Mouse (Mus musculus) limb, embryonic 13.5 days (tissue): Measurements from ENCODE around the gene Coro7. TPM values are rescaled to one million over a fixed set of nuclear protein-coding genes. Genes with fewer than 3 reads are reported as not detected.

Source experiments
- ATAC-seq: fragments of 200-750 bp; cut with Nextera tagmentation; 2 replicates; pipeline ENCODE4 v1.8.0; 2017; ENCODE audit warnings: low read depth, moderate number of reproducible peaks, moderate TSS enrichment; ENCODE audit not compliant: low FRiP score
- H3K27ac ChIP-seq: fragments of 300-500 bp; sonication (generic); 2 replicates; pipeline ENCODE4 v1.5.1; 2015; ENCODE audit warnings: inconsistent platforms, mild to moderate bottlenecking, moderate library complexity
- H3K27me3 ChIP-seq: fragments of 300-500 bp; sonication (generic); 2 replicates; pipeline ENCODE4 v1.6.1; 2015; ENCODE audit warnings: mild to moderate bottlenecking, inconsistent platforms
- H3K36me3 ChIP-seq: fragments of 300-500 bp; sonication (generic); 2 replicates; pipeline ENCODE4 v1.6.1; 2015; ENCODE audit warnings: inconsistent platforms, mild to moderate bottlenecking, moderate library complexity
- H3K4me1 ChIP-seq: fragments of 300-500 bp; sonication (generic); 2 replicates; pipeline ENCODE4 v1.6.1; 2015; ENCODE audit warnings: inconsistent platforms
- H3K4me2 ChIP-seq: fragments of 300-500 bp; sonication (generic); replicated peaks from 2 replicates; pipeline ENCODE4 v1.6.1; 2015; ENCODE audit warnings: inconsistent platforms, mild to moderate bottlenecking, moderate library complexity
- H3K4me3 ChIP-seq: fragments of 300-500 bp; sonication (generic); 2 replicates; pipeline ENCODE4 v1.5.1; 2015; ENCODE audit warnings: moderate library complexity, mild to moderate bottlenecking, inconsistent platforms
- H3K9ac ChIP-seq: fragments of 300-500 bp; sonication (generic); 2 replicates; pipeline ENCODE4 v1.6.1; 2015; ENCODE audit warnings: mild to moderate bottlenecking, inconsistent platforms
- H3K9me3 ChIP-seq: fragments of 300-500 bp; sonication (generic); 2 replicates; pipeline ENCODE4 v1.6.1; 2016; ENCODE audit warnings: inconsistent platforms
- WGBS: fragments of 180-500 bp; shearing (Covaris S2); methylation state at CpG from one replicate; pipeline ENCODE4 v1.1.7; 2015; 5-methylcytosine and 5-hydroxymethylcytosine counted together
- polyA plus RNA-seq: library from polyadenylated mRNA; unstranded; fragments of >200 nt; fragmentation: Nextera tagmentation; extraction: Ambion mirVana; gene quantifications from 2 replicates; pipeline ENCODE4 v1.2.1, GENCODE M21; 2015

Gene Coro7
- polyA plus RNA-seq, 1 experiment from 2014 or later, result 20.8 TPM

DNA sequence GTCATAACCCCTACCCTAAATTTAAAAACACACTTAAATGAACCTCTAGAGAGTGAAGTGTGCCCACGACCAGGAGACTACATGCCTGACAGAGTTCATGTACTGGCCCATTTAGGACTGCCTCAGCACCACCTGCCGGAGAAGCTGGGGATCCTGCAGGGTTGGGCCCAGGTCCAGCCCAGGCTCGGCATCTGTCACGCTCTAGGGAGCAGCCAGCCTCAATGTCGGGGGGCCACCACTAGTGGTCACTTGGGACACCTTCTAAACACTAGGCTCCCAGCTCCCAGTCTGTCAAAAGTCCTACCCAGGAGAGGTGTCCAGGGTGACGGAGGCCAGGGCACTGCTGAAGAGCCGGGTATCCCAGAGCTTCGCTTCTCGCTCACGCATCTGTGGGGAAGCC is 24.9 kb downstream of the Coro7 start:
- Histone ChIP-seq H3K27ac (peak overlapping the region; percentile 98; the same call in 1 of the 2 replicates), H3K4me1 (peaks cover 95% of the 10 kb centered on the region), H3K27me3 (no peaks in the 10 kb centered on the region), H3K36me3 (peaks cover 61% of the 10 kb centered on the region), H3K4me2 (no peak overlapping the region), H3K4me3 (no peak overlapping the region), H3K9ac (no peak overlapping the region), H3K9me3 (no peaks in the 10 kb centered on the region)
- WGBS, result 79% methylated on average over 10 of the region's 10 CpGs
- no peak for ATAC-seq

DNA sequence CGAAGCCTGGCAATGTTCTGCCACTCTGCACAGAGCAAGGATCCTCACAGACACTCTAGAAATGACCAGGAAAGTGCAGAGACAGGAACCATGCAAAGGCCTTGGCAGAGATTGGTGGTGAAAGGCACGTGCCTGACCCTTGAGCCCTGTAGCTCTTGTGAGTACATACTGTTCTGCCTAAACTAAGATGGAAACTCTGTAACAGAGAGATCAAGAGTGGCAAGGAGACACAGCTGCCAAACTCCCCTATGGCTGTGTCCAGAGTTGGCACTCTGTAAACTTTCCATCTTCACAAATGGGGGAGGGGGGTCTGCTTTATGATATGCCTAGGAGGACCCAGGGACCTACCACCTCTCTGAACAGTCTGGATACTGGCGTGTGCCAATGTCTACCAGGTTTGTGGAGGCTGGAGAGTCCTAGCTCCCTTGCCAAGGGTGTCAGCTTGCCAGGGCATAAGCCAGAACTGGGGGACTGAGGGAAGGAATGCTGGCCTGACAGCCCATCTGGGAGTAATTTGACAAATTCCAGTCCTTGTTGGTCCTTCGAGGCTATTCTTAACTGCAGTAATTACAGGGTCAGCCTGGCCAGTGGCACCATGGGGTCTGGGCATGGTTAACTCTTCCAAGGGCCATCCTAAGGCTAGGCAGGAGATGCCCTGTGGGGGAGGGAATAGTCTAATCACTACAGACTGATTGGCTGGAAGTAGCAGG is 26.7 kb downstream of the Coro7 start:
- Histone ChIP-seq H3K36me3 (peaks cover 80% of the 10 kb centered on the region), H3K9ac (no peak overlapping the region), H3K4me3 (no peak overlapping the region), H3K9me3 (no peaks in the 10 kb centered on the region), H3K27me3 (no peaks in the 10 kb centered on the region), H3K4me1 (peaks cover 97% of the 10 kb centered on the region), H3K4me2 (peak overlapping the region; percentile 49), H3K27ac (peak overlapping the region; percentile 98)
- 36% methylated on average over 4 of the region's 4 CpGs for WGBS
- ATAC-seq, result no peak

- H3K4me3 ChIP-seq, result no peak overlapping the region
- 11% methylated on average over 7 of the region's 7 CpGs for WGBS
Observed at GRCm38 (mm10) chr16:4651624-4652023, 28.0 kb downstream of the Coro7 start.

DNA sequence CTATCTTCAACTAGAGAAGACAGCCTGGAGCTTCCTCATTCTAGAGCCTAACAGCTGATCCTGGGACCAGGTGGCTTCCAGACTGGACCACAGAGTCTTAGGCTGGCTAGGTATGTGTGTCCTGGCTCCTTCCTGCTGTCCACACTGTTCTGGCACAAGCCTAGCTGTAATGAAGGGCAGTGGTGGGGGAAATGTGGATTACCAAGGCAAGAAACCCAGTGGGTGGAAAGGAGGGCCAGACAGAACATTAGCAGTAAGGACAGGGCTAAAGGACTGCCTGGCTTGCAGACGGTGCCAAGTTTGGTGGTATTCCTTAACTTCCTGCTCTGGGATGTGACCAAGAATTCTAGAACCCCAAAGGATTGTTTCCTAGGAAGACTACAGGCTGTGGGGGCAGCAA is 28.5 kb downstream of the Coro7 start:
- Histone ChIP-seq H3K4me2 (peak overlapping the region; percentile 49; the same call in 1 of the 2 replicates), H3K27me3 (no peaks in the 10 kb centered on the region), H3K4me1 (peaks cover 97% of the 10 kb centered on the region), H3K36me3 (peaks cover 97% of the 10 kb centered on the region), H3K9ac (peak overlapping the region; percentile 53; the same call in 1 of the 2 replicates), H3K9me3 (no peaks in the 10 kb centered on the region), H3K27ac (peak overlapping the region; percentile 98), H3K4me3 (no peak overlapping the region)
- WGBS, result 60% methylated on average over 1 of the region's 1 CpGs
- ATAC-seq, result no peak

More at GRCm38 (mm10) chr16:4651624-4652023, 28.0 kb downstream of the Coro7 start:
- Histone ChIP-seq H3K9ac (peak overlapping the region; percentile 53; the same call in 1 of the 2 replicates), H3K9me3 (no peaks in the 10 kb centered on the region), H3K27ac (peak overlapping the region; percentile 98), H3K27me3 (no peaks in the 10 kb centered on the region), H3K4me1 (peaks cover 97% of the 10 kb centered on the region), H3K4me2 (peak overlapping the region; percentile 49), H3K36me3 (peaks cover 91% of the 10 kb centered on the region)
- peak; percentile 91 for ATAC-seq

DNA sequence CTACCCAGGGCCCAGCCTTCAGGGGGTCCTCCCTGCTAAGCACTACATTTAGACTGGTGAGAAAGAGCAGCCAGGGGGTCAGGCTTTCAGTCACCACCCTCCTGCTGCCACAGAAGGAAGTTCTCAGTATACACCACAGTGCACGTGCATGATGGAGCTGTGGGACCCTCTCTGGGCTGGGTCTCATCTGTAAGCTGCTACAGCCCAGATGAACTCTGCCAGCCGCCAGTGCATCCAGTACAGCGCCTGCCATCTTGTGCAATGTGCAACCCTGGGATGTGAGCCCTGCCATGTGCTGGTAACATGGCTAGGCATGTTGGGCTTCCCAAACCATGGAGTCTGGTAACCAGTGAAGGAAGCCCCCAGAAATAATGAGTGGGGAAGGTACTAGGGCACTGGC is 29.4 kb downstream of the Coro7 start:
- Histone ChIP-seq H3K9me3 (no peaks in the 10 kb centered on the region), H3K4me1 (peaks cover 97% of the 10 kb centered on the region), H3K9ac (no peak overlapping the region), H3K36me3 (peaks cover 97% of the 10 kb centered on the region), H3K27ac (peak overlapping the region; percentile 98; the same call in 1 of the 2 replicates), H3K4me3 (no peak overlapping the region), H3K27me3 (no peaks in the 10 kb centered on the region), H3K4me2 (no peak overlapping the region)
- no peak for ATAC-seq
- WGBS, result 87% methylated on average over 3 of the region's 3 CpGs

DNA sequence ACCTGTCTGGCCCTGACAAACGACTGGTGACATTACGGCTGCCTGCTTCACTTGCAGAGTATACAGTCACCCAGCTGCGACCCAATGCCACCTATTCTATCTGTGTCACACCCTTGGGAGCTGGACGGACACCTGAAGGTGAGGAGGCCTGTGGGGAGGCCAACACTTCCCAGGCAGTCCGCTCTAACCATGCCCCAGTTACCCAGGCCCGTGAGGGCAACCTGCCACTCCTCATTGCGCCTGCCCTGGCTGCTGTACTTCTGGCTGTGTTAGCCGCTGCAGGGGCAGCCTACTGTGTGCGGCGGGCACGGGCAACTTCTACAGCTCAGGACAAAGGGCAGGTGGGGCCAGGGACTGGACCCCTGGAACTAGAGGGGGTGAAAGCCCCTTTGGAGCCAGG is 29.9 kb downstream of the Coro7 start:
- H3K27ac ChIP-seq, result peak overlapping the region; percentile 98; the same call in 1 of the 2 replicates
- H3K4me2 ChIP-seq, result no peak overlapping the region
- no peak overlapping the region for H3K9ac ChIP-seq
- H3K9me3 ChIP-seq, result no peaks in the 10 kb centered on the region
- WGBS, result 87% methylated on average over 11 of the region's 11 CpGs
- no peaks in the 10 kb centered on the region for H3K27me3 ChIP-seq
- no peak overlapping the region for H3K4me3 ChIP-seq
- peaks cover 97% of the 10 kb centered on the region for H3K4me1 ChIP-seq
- peaks cover 95% of the 10 kb centered on the region for H3K36me3 ChIP-seq
- no peak for ATAC-seq

DNA sequence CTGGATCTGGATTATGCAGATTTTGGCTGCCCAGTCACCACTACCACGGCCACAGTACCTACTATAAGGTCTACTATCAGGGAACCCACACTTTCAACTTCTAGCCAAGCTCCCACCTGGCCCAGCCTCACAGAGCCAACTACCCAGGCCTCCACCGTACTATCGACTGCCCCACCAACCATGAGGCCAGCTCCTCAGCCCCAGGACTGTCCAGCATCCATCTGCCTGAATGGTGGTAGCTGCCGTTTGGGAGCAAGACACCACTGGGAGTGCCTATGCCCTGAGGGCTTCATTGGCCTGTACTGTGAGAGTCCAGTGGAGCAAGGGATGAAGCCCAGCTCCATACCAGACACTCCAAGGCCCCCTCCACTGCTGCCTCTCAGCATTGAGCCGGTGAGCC is 30.4 kb downstream of the Coro7 start:
- H3K9ac ChIP-seq, result no peak overlapping the region
- peaks cover 94% of the 10 kb centered on the region for H3K36me3 ChIP-seq
- ATAC-seq, result no peak
- no peaks in the 10 kb centered on the region for H3K27me3 ChIP-seq
- WGBS, result 72% methylated on average over 5 of the region's 5 CpGs
- H3K4me1 ChIP-seq, result peaks cover 97% of the 10 kb centered on the region
- H3K9me3 ChIP-seq, result no peaks in the 10 kb centered on the region
- H3K4me2 ChIP-seq, result no peak overlapping the region
- H3K27ac ChIP-seq, result peak overlapping the region; percentile 98; the same call in 1 of the 2 replicates
- H3K4me3 ChIP-seq, result no peak overlapping the region

GRCm38 (mm10) chr16:4648416-4649023 is 31.1 kb downstream of the Coro7 start:
- WGBS, result 87% methylated on average over 28 of the region's 28 CpGs
- peaks cover 97% of the 10 kb centered on the region for H3K4me1 ChIP-seq

DNA sequence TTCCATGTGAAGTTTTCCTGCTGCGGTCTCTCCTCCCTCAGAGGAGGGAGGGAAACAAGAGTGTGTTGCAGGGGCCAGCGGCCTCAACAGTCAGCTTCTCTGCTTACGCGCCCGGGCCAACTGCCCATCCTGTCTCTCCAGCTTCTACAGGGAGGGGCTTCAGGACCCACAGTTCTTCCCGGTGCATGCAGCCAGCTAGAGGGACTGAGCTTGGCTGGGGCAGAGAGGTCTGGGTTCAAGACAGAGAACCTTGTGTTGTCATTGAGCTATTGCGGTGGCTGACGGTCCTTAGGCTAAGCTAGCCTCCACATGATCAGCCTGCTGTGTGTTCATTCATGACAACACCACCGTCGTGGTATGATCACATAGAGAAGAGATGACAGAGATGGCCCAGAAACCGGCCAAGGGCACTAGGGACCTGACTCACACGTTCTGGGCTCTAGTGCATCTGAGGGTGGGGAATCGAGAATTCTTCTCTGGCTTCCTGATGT is 31.9 kb downstream of the Coro7 start:
- H3K9ac ChIP-seq, result peak overlapping the region; percentile 32
- no peaks in the 10 kb centered on the region for H3K27me3 ChIP-seq
- H3K4me3 ChIP-seq, result no peak overlapping the region
- H3K36me3 ChIP-seq, result peaks cover 92% of the 10 kb centered on the region
- H3K27ac ChIP-seq, result peak overlapping the region; percentile 82
- WGBS, result 63% methylated on average over 13 of the region's 13 CpGs
- H3K9me3 ChIP-seq, result no peaks in the 10 kb centered on the region
- ATAC-seq, result no peak
- H3K4me1 ChIP-seq, result peaks cover 97% of the 10 kb centered on the region
- peak overlapping the region; percentile 45 for H3K4me2 ChIP-seq

More at GRCm38 (mm10) chr16:4648416-4649023, 31.1 kb downstream of the Coro7 start:
- no peak overlapping the region for H3K4me2 ChIP-seq
- no peak overlapping the region for H3K4me3 ChIP-seq
- no peaks in the 10 kb centered on the region for H3K9me3 ChIP-seq
- H3K36me3 ChIP-seq, result peaks cover 94% of the 10 kb centered on the region
- no peaks in the 10 kb centered on the region for H3K27me3 ChIP-seq
- H3K9ac ChIP-seq, result no peak overlapping the region
- H3K27ac ChIP-seq, result 0 out of 2 replicates have a peak overlapping the region, but pooled peaks have one; percentile 82
- ATAC-seq, result no peak

- peak overlapping the region; percentile 82 for H3K27ac ChIP-seq
- WGBS, result 76% methylated on average over 4 of the region's 4 CpGs
- H3K36me3 ChIP-seq, result peaks cover 83% of the 10 kb centered on the region
- H3K27me3 ChIP-seq, result no peaks in the 10 kb centered on the region
- no peak for ATAC-seq
- H3K4me2 ChIP-seq, result peak overlapping the region; percentile 45
- H3K9ac ChIP-seq, result peak overlapping the region; percentile 32
- no peak overlapping the region; the same call in 1 of the 2 replicates for H3K4me3 ChIP-seq
- H3K4me1 ChIP-seq, result peaks cover 97% of the 10 kb centered on the region
- H3K9me3 ChIP-seq, result no peaks in the 10 kb centered on the region
Observed at GRCm38 (mm10) chr16:4646831-4647230, 32.7 kb downstream of the Coro7 start.

DNA sequence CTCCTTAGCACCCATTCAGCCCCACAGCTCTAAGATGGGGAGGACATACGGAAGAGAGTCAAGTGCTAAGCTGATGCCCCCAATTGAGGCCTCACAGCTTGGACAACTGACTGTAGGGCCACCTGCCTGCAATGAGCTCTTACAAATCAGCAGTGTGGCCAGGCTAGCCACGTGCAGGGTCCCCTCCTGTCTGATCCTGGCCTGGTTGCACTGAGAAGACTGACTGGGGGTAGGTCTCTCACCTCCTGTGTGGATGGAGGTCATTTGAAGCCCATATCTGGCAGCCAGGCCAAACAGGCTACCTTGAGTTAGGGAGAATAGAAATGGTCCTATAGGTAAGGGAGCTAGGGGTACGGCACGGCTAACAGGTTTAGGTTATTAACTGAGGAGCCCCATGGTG is 33.7 kb downstream of the Coro7 start:
- Histone ChIP-seq H3K27me3 (no peaks in the 10 kb centered on the region), H3K9me3 (no peaks in the 10 kb centered on the region), H3K36me3 (peaks cover 74% of the 10 kb centered on the region), H3K4me1 (peaks cover 97% of the 10 kb centered on the region), H3K27ac (peak overlapping the region; percentile 82; the same call in 1 of the 2 replicates), H3K4me2 (peak overlapping the region; percentile 45; the same call in 1 of the 2 replicates), H3K9ac (peak overlapping the region; percentile 31; the same call in 1 of the 2 replicates), H3K4me3 (no peak overlapping the region)
- ATAC-seq, result no peak
- WGBS, result 75% methylated on average over 4 of the region's 4 CpGs
